Mouse (Mus musculus) midbrain, embryonic 10.5 days (tissue): ENCODE measurements around the gene Pglyrp2. TPM values are rescaled to one million over a fixed set of nuclear protein-coding genes. Genes with fewer than 3 reads are reported as not detected.

Source experiments
- DNase-seq: peaks from one replicate; pipeline ENCODE4 v3.0.0-alpha.2; 2017; ENCODE audit warnings: low spot score
- H3K27ac ChIP-seq: fragments of 300-500 bp; sonication (generic); replicated peaks from 2 replicates; pipeline ENCODE4 v1.5.1; 2016; ENCODE audit warnings: mild to moderate bottlenecking
- H3K27me3 ChIP-seq: fragments of 300-500 bp; sonication (generic); 2 replicates; pipeline ENCODE4 v1.6.1; 2016; ENCODE audit warnings: low read depth, mild to moderate bottlenecking; ENCODE audit not compliant: poor library complexity, severe bottlenecking
- H3K36me3 ChIP-seq: fragments of 300-500 bp; sonication (generic); 2 replicates; pipeline ENCODE4 v1.6.1; 2016; ENCODE audit warnings: mild to moderate bottlenecking, moderate library complexity
- H3K4me1 ChIP-seq: fragments of 300-500 bp; sonication (generic); 2 replicates; pipeline ENCODE4 v1.6.1; 2016
- H3K4me3 ChIP-seq: fragments of 300-500 bp; sonication (generic); 2 replicates; pipeline ENCODE4 v1.5.1; 2016; ENCODE audit warnings: mild to moderate bottlenecking, moderate library complexity
- H3K9me3 ChIP-seq: fragments of 300-500 bp; sonication (generic); replicated peaks from 2 replicates; pipeline ENCODE4 v1.6.1; 2016; ENCODE audit warnings: mild to moderate bottlenecking
- WGBS: fragments of 180-500 bp; shearing (Covaris S2); methylation state at CpG from one replicate; pipeline ENCODE4 v1.1.7; 2016; 5-methylcytosine and 5-hydroxymethylcytosine counted together
- polyA plus RNA-seq: library from polyadenylated mRNA; unstranded; fragments of >200 nt; fragmentation: Nextera tagmentation; extraction: Ambion mirVana; gene quantifications from 2 replicates; pipeline ENCODE4 v1.2.1, GENCODE M21; 2016

The Pglyrp2 gene
- 0.07 TPM in 1 of 2 replicates, not detected in the other for polyA plus RNA-seq

- Histone ChIP-seq H3K36me3 (no peaks in the 10 kb centered on the region), H3K4me3 (no peak within 1 kb of the TSS), H3K4me1 (no peaks in the 10 kb centered on the region), H3K27ac (no peak within 1 kb of the TSS), H3K9me3 (no peaks in the 10 kb centered on the region), H3K27me3 (no peaks in the 10 kb centered on the region)
- 90% methylated on average over 2 of the region's 2 CpGs for WGBS
- DNase-seq: no peak
Observed at GRCm38 (mm10) chr17:32424034-32424433, at the start of gene Pglyrp2. Gene Pglyrp2, minus strand, starts transcription at chr17:32424167.

- no peaks in the 10 kb centered on the region for H3K27me3 ChIP-seq
- no peaks in the 10 kb centered on the region for H3K36me3 ChIP-seq
- no peak overlapping the region for H3K4me3 ChIP-seq
- DNase-seq: no peak
- WGBS: 69% methylated on average over 7 of the region's 7 CpGs
- no peaks in the 10 kb centered on the region for H3K9me3 ChIP-seq
- 0 out of 2 replicates have a peak, but pooled peaks cover 4% of the 10 kb centered on the region for H3K4me1 ChIP-seq
- H3K27ac ChIP-seq: no peak overlapping the region
Observed at GRCm38 (mm10) chr17:32472176-32472575, 48.2 kb upstream of the Pglyrp2 start.

GRCm38 (mm10) chr17:32470795-32471194 lies 46.8 kb upstream of the Pglyrp2 start:
- no peak overlapping the region for H3K27ac ChIP-seq
- H3K27me3 ChIP-seq: no peaks in the 10 kb centered on the region
- no peaks in the 10 kb centered on the region for H3K36me3 ChIP-seq
- DNase-seq: no peak
- no peaks in the 10 kb centered on the region for H3K4me1 ChIP-seq
- WGBS: 86% methylated on average over 4 of the region's 4 CpGs
- no peaks in the 10 kb centered on the region for H3K9me3 ChIP-seq
- H3K4me3 ChIP-seq: no peak overlapping the region

GRCm38 (mm10) chr17:32468494-32468893 lies 44.5 kb upstream of the Pglyrp2 start:
- Histone ChIP-seq H3K27me3 (no peaks in the 10 kb centered on the region), H3K9me3 (no peaks in the 10 kb centered on the region), H3K36me3 (no peaks in the 10 kb centered on the region), H3K27ac (no peak overlapping the region), H3K4me3 (no peak overlapping the region), H3K4me1 (no peaks in the 10 kb centered on the region)
- WGBS: 57% methylated on average over 7 of the region's 7 CpGs
- no peak for DNase-seq

GRCm38 (mm10) chr17:32454997-32455396 lies 31.0 kb upstream of the Pglyrp2 start:
- WGBS: 51% methylated on average over 2 of the region's 2 CpGs
- Histone ChIP-seq H3K27ac (no peak overlapping the region), H3K4me3 (no peak overlapping the region), H3K4me1 (peaks cover 15% of the 10 kb centered on the region), H3K36me3 (no peaks in the 10 kb centered on the region), H3K27me3 (peaks cover 18% of the 10 kb centered on the region), H3K9me3 (no peaks in the 10 kb centered on the region)
- DNase-seq: no peak

- peaks cover 15% of the 10 kb centered on the region for H3K4me1 ChIP-seq
- peaks cover under 1% of the 10 kb centered on the region; the same call in 1 of the 2 replicates for H3K9me3 ChIP-seq
- H3K4me3 ChIP-seq: no peak overlapping the region
- peaks cover 18% of the 10 kb centered on the region for H3K27me3 ChIP-seq
- no peak overlapping the region for H3K27ac ChIP-seq
- H3K36me3 ChIP-seq: no peaks in the 10 kb centered on the region
- WGBS: 86% methylated on average over 4 of the region's 4 CpGs
- no peak for DNase-seq
Observed at GRCm38 (mm10) chr17:32454188-32454587, 30.2 kb upstream of the Pglyrp2 start.

- peak; percentile 49 for DNase-seq
- Histone ChIP-seq H3K4me1 (peaks cover 15% of the 10 kb centered on the region), H3K27me3 (peaks cover 18% of the 10 kb centered on the region), H3K9me3 (peaks cover 3% of the 10 kb centered on the region; the same call in 1 of the 2 replicates), H3K36me3 (no peaks in the 10 kb centered on the region), H3K4me3 (peak within 1 kb of the TSS; percentile 53), H3K27ac (no peak within 1 kb of the TSS; the same call in 1 of the 2 replicates)
- WGBS: 1% methylated on average over 19 of the region's 19 CpGs
Observed at GRCm38 (mm10) chr17:32452482-32452881, 28.5 kb upstream of the Pglyrp2 start, which contains the start of gene Cyp4f39. Gene Cyp4f39, plus strand, starts transcription at chr17:32452723.

GRCm38 (mm10) chr17:32450844-32451537 lies 27.0 kb upstream of the Pglyrp2 start:
- H3K36me3 ChIP-seq: no peaks in the 10 kb centered on the region
- peaks cover 3% of the 10 kb centered on the region; the same call in 1 of the 2 replicates for H3K9me3 ChIP-seq
- WGBS: 57% methylated on average over 2 of the region's 2 CpGs
- H3K4me3 ChIP-seq: no peak overlapping the region
- no peak for DNase-seq
- H3K4me1 ChIP-seq: peaks cover 15% of the 10 kb centered on the region
- no peak overlapping the region for H3K27ac ChIP-seq
- H3K27me3 ChIP-seq: peaks cover 18% of the 10 kb centered on the region

- H3K4me3 ChIP-seq: no peak overlapping the region
- H3K27me3 ChIP-seq: peaks cover 16% of the 10 kb centered on the region
- H3K4me1 ChIP-seq: peaks cover 15% of the 10 kb centered on the region
- H3K27ac ChIP-seq: no peak overlapping the region
- 96% methylated on average over 1 of the region's 1 CpGs for WGBS
- no peak for DNase-seq
- H3K36me3 ChIP-seq: no peaks in the 10 kb centered on the region
- peaks cover 3% of the 10 kb centered on the region; the same call in 1 of the 2 replicates for H3K9me3 ChIP-seq
Observed at GRCm38 (mm10) chr17:32449042-32449441, 25.1 kb upstream of the Pglyrp2 start.

GRCm38 (mm10) chr17:32447195-32447594 lies 23.2 kb upstream of the Pglyrp2 start:
- H3K27me3 ChIP-seq: no peaks in the 10 kb centered on the region; the same call in 1 of the 2 replicates
- H3K36me3 ChIP-seq: no peaks in the 10 kb centered on the region
- H3K27ac ChIP-seq: no peak overlapping the region
- H3K9me3 ChIP-seq: peaks cover 3% of the 10 kb centered on the region; the same call in 1 of the 2 replicates
- DNase-seq: no peak
- H3K4me1 ChIP-seq: peaks cover 2% of the 10 kb centered on the region; the same call in 1 of the 2 replicates
- no peak overlapping the region for H3K4me3 ChIP-seq

- H3K27ac ChIP-seq: no peak overlapping the region
- no peaks in the 10 kb centered on the region for H3K27me3 ChIP-seq
- WGBS: 85% methylated on average over 5 of the region's 5 CpGs
Observed at GRCm38 (mm10) chr17:32445016-32445415, 21.0 kb upstream of the Pglyrp2 start.

GRCm38 (mm10) chr17:32443245-32443644 lies 19.3 kb upstream of the Pglyrp2 start:
- WGBS: 81% methylated on average over 6 of the region's 6 CpGs

More at GRCm38 (mm10) chr17:32445016-32445415, 21.0 kb upstream of the Pglyrp2 start:
- Histone ChIP-seq H3K9me3 (peaks cover 3% of the 10 kb centered on the region; the same call in 1 of the 2 replicates), H3K4me3 (no peak overlapping the region), H3K36me3 (no peaks in the 10 kb centered on the region), H3K4me1 (no peaks in the 10 kb centered on the region)
- DNase-seq: no peak

GRCm38 (mm10) chr17:32437106-32437505 lies 13.1 kb upstream of the Pglyrp2 start:
- no peaks in the 10 kb centered on the region for H3K4me1 ChIP-seq
- WGBS: 92% methylated on average over 4 of the region's 4 CpGs
- H3K9me3 ChIP-seq: no peaks in the 10 kb centered on the region
- H3K27me3 ChIP-seq: no peaks in the 10 kb centered on the region
- DNase-seq: no peak
- no peaks in the 10 kb centered on the region for H3K36me3 ChIP-seq
- H3K4me3 ChIP-seq: no peak overlapping the region
- H3K27ac ChIP-seq: no peak overlapping the region

More at GRCm38 (mm10) chr17:32443245-32443644, 19.3 kb upstream of the Pglyrp2 start:
- Histone ChIP-seq H3K4me1 (no peaks in the 10 kb centered on the region), H3K9me3 (no peaks in the 10 kb centered on the region), H3K27ac (no peak overlapping the region), H3K27me3 (no peaks in the 10 kb centered on the region), H3K36me3 (no peaks in the 10 kb centered on the region), H3K4me3 (no peak overlapping the region)
- no peak for DNase-seq
